Mouse (Mus musculus) neutrophil, adult 5-6 weeks (primary cell): ENCODE results near the gene Gm17304. TPM values are rescaled to one million over a fixed set of nuclear protein-coding genes. Genes with fewer than 3 reads are reported as not detected.

Experiments
- ATAC-seq: fragments of 151-379, 151-347 bp; 2 replicates; pipeline ENCODE4 v1.8.0; 2017; ENCODE audit warnings: mild to moderate bottlenecking, moderate TSS enrichment; ENCODE audit not compliant: insufficient number of reproducible peaks, poor library complexity, low FRiP score, severe bottlenecking; ENCODE audit errors: extremely low read depth
- total RNA-seq: library from RNA; stranded (forward); fragments of 200-1000 nt; gene quantifications from 2 replicates; pipeline ENCODE4 v1.2.3, GENCODE M21; 2017

The Gm17304 gene
- total RNA-seq = not detected in 2 replicates

- ATAC-seq = no peak
Observed at GRCm38 (mm10) chr5:106608798-106609197, at the start of gene Gm17304. Gene Gm17304 (plus strand): TSS chr5:106609098.

- no peak for ATAC-seq
Observed at GRCm38 (mm10) chr5:106560631-106561498, 48.0 kb upstream of the Gm17304 start.

GRCm38 (mm10) chr5:106561499-106561822, 47.4 kb upstream of the Gm17304 start:
- ATAC-seq = no peak

- ATAC-seq = no peak
Observed at GRCm38 (mm10) chr5:106566025-106566424, 42.9 kb upstream of the Gm17304 start.

GRCm38 (mm10) chr5:106573742-106574559, 34.9 kb upstream of the Gm17304 start:
- ATAC-seq = no peak

- peak; percentile 36; the same call in 1 of the 2 replicates for ATAC-seq
Observed at GRCm38 (mm10) chr5:106574560-106574946, 34.3 kb upstream of the Gm17304 start.

- no peak for ATAC-seq
Observed at GRCm38 (mm10) chr5:106575098-106575497, 33.8 kb upstream of the Gm17304 start.

- ATAC-seq = no peak
Observed at GRCm38 (mm10) chr5:106577237-106577888, 31.5 kb upstream of the Gm17304 start.

- ATAC-seq = no peak
Observed at GRCm38 (mm10) chr5:106580943-106581342, 28.0 kb upstream of the Gm17304 start.

- ATAC-seq = no peak
Observed at GRCm38 (mm10) chr5:106589006-106589405, 19.9 kb upstream of the Gm17304 start.

- ATAC-seq = no peak
Observed at GRCm38 (mm10) chr5:106589670-106590069, 19.2 kb upstream of the Gm17304 start.

- no peak for ATAC-seq
Observed at GRCm38 (mm10) chr5:106590686-106591085, 18.2 kb upstream of the Gm17304 start.

- ATAC-seq = no peak
Observed at GRCm38 (mm10) chr5:106594388-106594787, 14.5 kb upstream of the Gm17304 start.

GRCm38 (mm10) chr5:106597472-106597871, 11.4 kb upstream of the Gm17304 start:
- no peak for ATAC-seq

GRCm38 (mm10) chr5:106599482-106599881, 9.4 kb upstream of the Gm17304 start:
- ATAC-seq = no peak

- no peak for ATAC-seq
Observed at GRCm38 (mm10) chr5:106604381-106604780, 4.5 kb upstream of the Gm17304 start.

- no peak for ATAC-seq
Observed at GRCm38 (mm10) chr5:106605096-106605495, 3.8 kb upstream of the Gm17304 start.

GRCm38 (mm10) chr5:106607081-106607480, 1.8 kb upstream of the Gm17304 start:
- no peak for ATAC-seq

GRCm38 (mm10) chr5:106612151-106612550, 3.3 kb downstream of the Gm17304 start:
- ATAC-seq = no peak

- ATAC-seq = no peak
Observed at GRCm38 (mm10) chr5:106614570-106614969, 5.7 kb downstream of the Gm17304 start.
